Mouse (Mus musculus) skeletal muscle tissue, adult 2 months (tissue): ENCODE results near the gene Zscan4c.
"Not testable (repeated sequence)": the region's sequence is repeated elsewhere in the genome, so short reads cannot be mapped to it uniquely, and the experiment has no call there.

Experiments used
- DNase-seq: peaks from one replicate; pipeline ENCODE4 v3.0.0-alpha.2; 2012; ENCODE audit warnings: low read depth, low spot score

The Zscan4c gene

GRCm38 (mm10) chr7:11005445-11005844 is at the start of gene Zscan4c:
Gene Zscan4c (plus strand): TSS chr7:11005745.
- not testable (repeated sequence) for DNase-seq
